Mouse (Mus musculus): ENCODE measurements around the gene Hoxd4. TPM values are rescaled to one million over a fixed set of nuclear protein-coding genes. Genes with fewer than 3 reads are reported as not detected.

Gene Hoxd4
- polyA plus RNA-seq, 1 experiment from 2014 or later, result 0.29 TPM

DNA sequence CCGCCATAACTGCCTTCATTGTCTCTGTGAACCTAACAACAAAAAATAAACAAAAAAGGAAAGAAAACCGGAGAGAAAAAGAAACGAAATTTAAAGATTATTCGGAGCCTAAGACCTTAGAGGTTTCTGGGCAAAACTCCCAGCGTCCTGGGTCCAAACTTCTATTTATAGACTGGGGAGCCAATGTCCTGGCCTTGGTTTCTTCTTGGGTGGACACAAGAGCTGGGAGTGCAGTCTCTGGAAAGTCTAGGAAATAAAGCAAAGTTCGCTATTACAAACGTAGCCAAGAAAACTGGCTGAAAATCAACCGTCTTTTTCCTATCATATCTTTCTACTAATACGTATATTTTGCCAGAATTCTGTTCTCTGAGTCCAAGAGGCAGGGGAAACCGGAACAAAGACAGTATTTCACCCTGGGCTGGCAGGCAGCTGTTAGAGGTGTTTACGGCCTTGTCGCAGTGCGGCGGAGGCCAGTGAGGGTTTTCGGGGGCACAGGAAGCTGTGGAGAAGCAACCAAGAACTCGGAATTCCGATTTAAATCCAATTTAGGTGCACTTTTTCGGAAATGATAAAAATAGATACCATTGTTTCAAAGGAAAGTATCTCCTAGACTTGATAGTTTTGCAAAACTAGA lies 2.5 kb downstream of the Hoxd4 start:
- Histone ChIP-seq H3K4me3 (peak overlapping the region; percentile 4; the same call in 1 of the 2 replicates), H3K9ac (no peak overlapping the region), H3K36me3 (no peaks in the 10 kb centered on the region), H3K4me1 (peaks cover 25% of the 10 kb centered on the region), H3K27me3 (peaks cover 97% of the 10 kb centered on the region), H3K9me3 (no peaks in the 10 kb centered on the region), H3K4me2 (peak overlapping the region; percentile 19), H3K27ac (peak overlapping the region; percentile 38; the same call in 1 of the 2 replicates)
- no peak for ATAC-seq (ENCODE audit: insufficient number of reproducible peaks, low FRiP score, low TSS enrichment, low read depth)
- WGBS, result 11% methylated on average over 18 of the region's 18 CpGs

DNA sequence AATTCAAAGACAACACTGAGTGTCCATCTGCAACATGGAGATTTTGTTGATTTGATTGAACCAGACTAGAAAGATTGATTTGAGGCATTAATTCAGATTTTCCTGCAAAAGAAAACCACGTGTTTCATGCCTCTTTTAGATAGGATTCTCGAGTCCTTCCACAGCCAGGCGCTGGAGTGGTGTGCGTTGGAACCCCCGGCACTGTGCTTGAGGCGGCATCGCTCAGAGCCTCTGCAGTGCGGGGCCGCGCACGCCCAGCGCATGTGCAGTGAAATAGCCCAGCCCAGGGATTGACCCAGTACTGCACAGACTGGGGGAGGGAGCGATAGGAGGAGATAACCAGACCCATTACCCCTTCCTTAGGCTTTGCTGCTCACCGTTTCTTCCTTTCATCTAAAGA lies 3.2 kb downstream of the Hoxd4 start:
- no peaks in the 10 kb centered on the region for H3K9me3 ChIP-seq
- H3K9ac ChIP-seq, result no peak overlapping the region
- 7% methylated on average over 14 of the region's 14 CpGs for WGBS
- peak overlapping the region; percentile 19; the same call in 1 of the 2 replicates for H3K4me2 ChIP-seq
- peaks cover 97% of the 10 kb centered on the region for H3K27me3 ChIP-seq
- no peaks in the 10 kb centered on the region for H3K36me3 ChIP-seq
- H3K4me3 ChIP-seq, result 0 out of 2 replicates have a peak overlapping the region, but pooled peaks have one; percentile 4
- ATAC-seq (ENCODE audit: insufficient number of reproducible peaks, low FRiP score, low TSS enrichment, low read depth), result no peak
- peaks cover 25% of the 10 kb centered on the region for H3K4me1 ChIP-seq
- H3K27ac ChIP-seq, result no peak overlapping the region

DNA sequence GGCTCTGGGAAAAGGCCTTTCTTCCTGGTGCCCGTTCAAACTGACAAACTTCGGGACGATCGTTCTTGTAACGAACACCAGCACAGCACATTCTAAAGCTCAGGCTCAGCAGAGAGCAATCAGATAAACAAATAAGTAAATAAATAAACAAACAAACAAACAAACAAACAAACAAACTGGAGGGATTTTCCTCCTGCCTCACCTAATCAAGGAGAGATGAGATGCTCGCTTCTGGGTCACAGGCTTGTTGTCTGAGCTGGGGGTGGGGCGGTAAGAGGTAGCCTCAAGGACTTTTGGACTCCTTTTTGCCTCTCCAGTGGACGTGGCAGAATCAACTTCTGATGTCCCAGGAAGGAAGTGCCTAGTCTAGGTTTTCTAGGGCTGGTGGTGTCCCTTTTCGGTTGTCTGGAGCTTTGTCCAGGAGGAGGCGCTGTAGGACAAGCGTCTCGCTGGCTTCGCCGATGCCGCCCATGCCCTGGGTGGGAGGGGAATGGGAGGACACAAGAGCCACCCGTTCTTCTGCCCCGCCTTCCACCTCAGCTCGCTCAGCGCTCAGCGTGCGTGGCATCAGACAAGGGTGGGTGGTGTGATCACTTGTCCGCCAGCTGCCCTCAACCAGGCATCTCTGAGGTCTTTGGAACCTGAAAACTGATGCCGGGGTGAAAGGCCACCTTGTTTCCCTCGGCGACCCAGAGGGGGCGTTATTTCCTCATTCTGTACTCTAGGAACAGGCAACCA lies 3.9 kb downstream of the Hoxd4 start:
- Histone ChIP-seq H3K4me2 (peak overlapping the region; percentile 49), H3K36me3 (no peaks in the 10 kb centered on the region), H3K9me3 (no peaks in the 10 kb centered on the region), H3K9ac (no peak overlapping the region), H3K27me3 (peaks cover 97% of the 10 kb centered on the region), H3K4me1 (peaks cover 25% of the 10 kb centered on the region), H3K27ac (no peak overlapping the region), H3K4me3 (peak overlapping the region; percentile 29)
- 5% methylated on average over 26 of the region's 26 CpGs for WGBS
- ATAC-seq (ENCODE audit: insufficient number of reproducible peaks, low FRiP score, low TSS enrichment, low read depth), result peak; percentile 76

DNA sequence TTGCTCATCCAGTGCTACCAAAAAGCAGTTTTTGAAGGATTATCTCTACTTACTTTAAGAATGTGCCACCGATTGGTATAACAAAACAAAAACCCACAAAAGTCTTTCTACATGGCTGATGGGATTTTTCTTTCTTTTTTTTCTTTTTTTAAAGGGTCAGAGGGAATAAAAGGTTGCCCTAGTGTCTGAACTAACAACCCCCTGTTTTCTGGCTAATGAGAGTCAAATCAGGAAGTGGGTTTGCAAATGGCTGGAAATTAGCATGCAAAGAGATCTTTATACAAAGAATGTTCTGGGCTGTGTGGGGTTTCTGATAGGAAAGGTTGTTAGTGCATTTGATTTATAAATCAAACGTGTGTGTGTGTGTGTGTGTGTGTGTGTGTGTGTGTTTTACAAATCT lies 8.7 kb downstream of the Hoxd4 start:
- Histone ChIP-seq H3K27me3 (peaks cover 99% of the 10 kb centered on the region), H3K27ac (no peak overlapping the region), H3K9me3 (no peaks in the 10 kb centered on the region), H3K4me3 (no peak overlapping the region), H3K4me1 (peaks cover 12% of the 10 kb centered on the region; the same call in 1 of the 2 replicates), H3K9ac (no peak overlapping the region), H3K4me2 (no peak overlapping the region), H3K36me3 (no peaks in the 10 kb centered on the region)
- no peak for ATAC-seq (ENCODE audit: insufficient number of reproducible peaks, low FRiP score, low TSS enrichment, low read depth)
- 35% methylated on average over 2 of the region's 2 CpGs for WGBS

DNA sequence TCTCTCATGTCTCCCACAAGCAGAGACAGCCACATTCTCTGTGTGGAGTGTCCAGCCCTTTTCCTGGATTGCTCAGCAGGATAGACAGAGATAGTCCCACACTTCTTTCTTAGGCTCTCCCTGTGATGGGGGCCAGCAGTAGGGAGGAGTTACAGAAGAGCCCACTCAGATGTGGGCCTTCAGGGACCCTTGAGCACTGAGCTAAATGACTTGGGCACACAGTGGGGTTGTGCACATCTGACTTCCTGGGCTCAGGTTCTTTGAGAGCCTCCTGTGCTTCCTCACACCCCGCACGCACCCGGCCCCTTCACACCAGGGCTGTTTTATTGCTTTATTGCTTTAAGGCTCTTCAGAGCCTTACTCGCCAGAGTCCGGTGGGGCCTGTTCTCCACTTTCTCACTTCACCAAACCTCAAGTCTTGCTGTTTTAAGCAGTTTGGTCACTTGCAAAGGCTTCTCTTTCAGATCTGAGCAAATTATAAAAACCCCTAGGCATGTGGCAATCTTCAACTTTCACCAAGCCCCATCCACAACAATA lies 9.3 kb downstream of the Hoxd4 start:
- WGBS, result 19% methylated on average over 5 of the region's 5 CpGs
- peaks cover 99% of the 10 kb centered on the region for H3K27me3 ChIP-seq

DNA sequence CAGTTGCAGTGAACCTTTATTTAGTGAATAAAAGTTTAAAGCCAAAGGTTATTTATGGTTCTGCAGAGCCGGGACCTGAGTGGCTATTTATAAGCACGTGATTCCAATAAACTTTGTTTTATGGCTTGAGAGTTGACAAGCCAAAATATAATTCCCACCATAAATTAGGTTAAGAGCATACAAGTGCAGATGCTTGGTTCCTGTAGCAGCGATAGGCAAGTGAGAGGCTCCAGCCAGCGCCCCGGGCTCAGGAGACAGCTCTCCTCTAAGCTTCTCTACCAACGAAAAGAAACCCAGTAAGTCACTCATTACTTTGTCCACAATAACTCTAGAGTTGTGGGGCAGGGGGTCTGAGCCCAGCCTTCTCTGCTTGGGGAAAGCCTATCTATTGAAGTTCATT lies 10.2 kb downstream of the Hoxd4 start:
- H3K4me2 ChIP-seq, result no peak overlapping the region
- H3K36me3 ChIP-seq, result no peaks in the 10 kb centered on the region
- ATAC-seq (ENCODE audit: insufficient number of reproducible peaks, low FRiP score, low TSS enrichment, low read depth), result no peak
- H3K4me1 ChIP-seq, result peaks cover 4% of the 10 kb centered on the region; the same call in 1 of the 2 replicates
- H3K27me3 ChIP-seq, result peaks cover 99% of the 10 kb centered on the region
- H3K9ac ChIP-seq, result no peak overlapping the region
- no peak overlapping the region for H3K27ac ChIP-seq
- H3K9me3 ChIP-seq, result no peaks in the 10 kb centered on the region
- no peak overlapping the region for H3K4me3 ChIP-seq
- WGBS, result 5% methylated on average over 6 of the region's 6 CpGs

More for the DNA sequence above, 9.3 kb downstream of the Hoxd4 start:
- no peak overlapping the region for H3K27ac ChIP-seq
- no peak overlapping the region for H3K9ac ChIP-seq
- ATAC-seq (ENCODE audit: insufficient number of reproducible peaks, low FRiP score, low TSS enrichment, low read depth), result no peak
- no peaks in the 10 kb centered on the region for H3K36me3 ChIP-seq
- peaks cover 6% of the 10 kb centered on the region; the same call in 1 of the 2 replicates for H3K4me1 ChIP-seq
- H3K9me3 ChIP-seq, result no peaks in the 10 kb centered on the region
- no peak overlapping the region for H3K4me3 ChIP-seq
- H3K4me2 ChIP-seq, result no peak overlapping the region

DNA sequence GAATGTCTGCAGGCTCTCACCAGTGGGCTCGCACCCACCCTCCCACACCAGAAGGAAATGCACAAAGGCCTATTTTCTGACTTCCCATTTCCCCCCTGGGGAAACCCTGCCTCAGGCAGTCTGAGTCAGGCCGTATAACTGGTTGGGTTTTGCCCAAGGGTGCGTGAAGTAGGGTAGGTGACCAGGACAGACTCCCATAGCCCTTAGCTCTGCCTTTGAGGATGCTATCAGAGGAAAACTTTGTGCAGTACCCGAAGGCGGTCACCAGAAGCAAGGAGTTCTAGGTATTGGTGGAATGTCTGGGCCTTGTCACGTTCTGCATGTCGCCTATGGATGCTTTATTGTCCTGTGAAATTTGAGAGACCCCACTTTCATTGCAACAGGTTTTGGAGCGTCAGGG lies 11.2 kb downstream of the Hoxd4 start:
- H3K4me2 ChIP-seq, result no peak overlapping the region
- H3K9ac ChIP-seq, result no peak overlapping the region
- no peak for ATAC-seq (ENCODE audit: insufficient number of reproducible peaks, low FRiP score, low TSS enrichment, low read depth)
- no peaks in the 10 kb centered on the region for H3K9me3 ChIP-seq
- H3K4me3 ChIP-seq, result no peak overlapping the region
- no peaks in the 10 kb centered on the region for H3K36me3 ChIP-seq
- WGBS, result 34% methylated on average over 8 of the region's 8 CpGs
- H3K27me3 ChIP-seq, result peaks cover 99% of the 10 kb centered on the region
- H3K4me1 ChIP-seq, result peaks cover 13% of the 10 kb centered on the region
- H3K27ac ChIP-seq, result no peak overlapping the region

DNA sequence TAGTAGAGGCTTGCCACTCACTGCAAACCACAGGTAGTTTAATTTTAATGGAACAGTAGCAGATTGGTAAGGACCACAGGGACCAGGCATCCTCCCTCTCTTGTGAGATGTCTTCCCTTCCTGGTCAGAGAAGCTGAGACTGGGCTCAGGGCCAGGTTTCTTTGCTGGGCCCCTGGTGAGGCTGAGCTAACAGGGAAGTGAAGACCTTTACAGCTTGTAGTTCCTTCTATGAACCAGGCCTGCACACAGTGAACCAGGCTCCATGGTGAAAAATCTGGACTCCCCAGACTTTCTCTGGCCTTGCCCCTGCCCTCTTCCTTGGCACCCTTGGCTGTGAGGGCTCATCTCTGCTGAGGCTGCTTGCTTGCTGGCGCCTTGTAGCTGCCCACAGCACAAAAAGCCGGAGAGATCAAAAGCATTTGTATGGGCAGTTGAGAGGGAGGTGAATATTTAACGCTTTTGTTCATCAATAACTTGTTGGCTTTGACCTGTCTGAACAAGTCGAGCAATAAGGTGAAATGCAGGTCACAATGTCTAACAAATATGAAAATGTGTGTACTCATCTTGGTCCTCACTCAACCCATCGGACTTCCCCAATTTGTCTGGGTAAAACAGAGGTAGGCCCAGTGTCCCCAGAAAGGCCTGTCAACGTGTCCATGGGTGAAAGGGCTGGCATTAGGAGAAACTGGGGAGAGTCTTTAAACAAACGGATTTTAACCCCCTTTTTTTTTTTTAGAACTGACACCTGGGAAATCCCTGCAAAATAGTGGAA lies 12.7 kb downstream of the Hoxd4 start:
- peaks cover 100% of the 10 kb centered on the region for H3K27me3 ChIP-seq
- H3K9me3 ChIP-seq, result no peaks in the 10 kb centered on the region
- H3K36me3 ChIP-seq, result no peaks in the 10 kb centered on the region
- H3K4me1 ChIP-seq, result peaks cover 15% of the 10 kb centered on the region
- no peak for ATAC-seq (ENCODE audit: insufficient number of reproducible peaks, low FRiP score, low TSS enrichment, low read depth)
- no peak overlapping the region for H3K27ac ChIP-seq
- no peak overlapping the region for H3K9ac ChIP-seq
- no peak overlapping the region for H3K4me2 ChIP-seq
- no peak overlapping the region for H3K4me3 ChIP-seq
- WGBS, result 47% methylated on average over 7 of the region's 7 CpGs

DNA sequence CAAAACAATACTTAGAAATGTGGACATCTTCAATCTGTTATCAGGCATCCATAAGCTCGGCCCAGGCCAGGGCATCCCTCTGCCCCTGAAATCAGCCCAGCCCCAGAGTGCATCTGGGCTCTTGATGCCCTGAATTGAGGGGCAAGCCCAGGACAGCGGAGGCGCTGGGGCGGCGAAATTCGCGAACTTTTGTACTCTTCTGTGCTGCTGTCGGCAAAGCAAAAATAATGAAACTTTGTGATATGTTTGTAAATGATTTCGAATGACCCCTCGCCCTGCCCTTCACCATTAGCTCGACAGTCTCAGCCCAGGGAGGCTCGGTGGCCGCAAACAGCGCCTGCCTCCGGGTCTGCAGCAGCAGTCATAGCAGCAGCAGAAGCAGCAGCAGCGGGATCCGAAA lies 13.4 kb downstream of the Hoxd4 start:
- Histone ChIP-seq H3K4me2 (no peak overlapping the region), H3K9me3 (no peaks in the 10 kb centered on the region), H3K4me3 (no peak overlapping the region), H3K4me1 (peaks cover 15% of the 10 kb centered on the region), H3K27ac (no peak overlapping the region), H3K9ac (no peak overlapping the region), H3K36me3 (no peaks in the 10 kb centered on the region), H3K27me3 (peaks cover 95% of the 10 kb centered on the region)
- WGBS, result 32% methylated on average over 17 of the region's 17 CpGs
- ATAC-seq (ENCODE audit: insufficient number of reproducible peaks, low FRiP score, low TSS enrichment, low read depth), result no peak

DNA sequence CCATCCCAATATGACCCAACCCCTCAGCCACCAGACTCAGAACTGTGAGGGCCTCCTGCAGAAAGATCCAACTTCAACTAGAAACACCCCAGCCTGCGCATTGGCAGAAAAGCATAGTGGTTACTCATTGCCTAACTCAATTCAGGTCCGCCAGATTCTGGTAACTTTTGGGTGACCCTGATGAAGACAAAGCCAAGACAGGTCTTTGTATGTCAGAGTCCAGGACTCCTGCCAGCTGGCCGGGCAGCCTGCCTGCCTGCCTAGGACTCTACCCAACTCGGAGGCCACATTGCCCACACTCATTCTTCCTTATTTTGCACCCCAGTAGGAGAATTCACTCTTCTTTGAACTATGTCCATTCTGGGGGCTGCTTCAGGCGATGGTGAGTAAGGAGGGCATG lies 14.8 kb downstream of the Hoxd4 start, which contains the start of gene Gm28230:
Gm28230 (plus strand) TSS at position 178 of the 400 bp plus-strand sequence.
- Histone ChIP-seq H3K9ac (no peak within 1 kb of the TSS), H3K9me3 (no peaks in the 10 kb centered on the region), H3K4me1 (peaks cover 15% of the 10 kb centered on the region), H3K4me3 (peak within 1 kb of the TSS; percentile 33), H3K27ac (no peak within 1 kb of the TSS), H3K4me2 (peak within 1 kb of the TSS; percentile 43), H3K27me3 (peaks cover 95% of the 10 kb centered on the region), H3K36me3 (no peaks in the 10 kb centered on the region)
- no peak for ATAC-seq (ENCODE audit: insufficient number of reproducible peaks, low FRiP score, low TSS enrichment, low read depth)
- 41% methylated on average over 5 of the region's 5 CpGs for WGBS

DNA sequence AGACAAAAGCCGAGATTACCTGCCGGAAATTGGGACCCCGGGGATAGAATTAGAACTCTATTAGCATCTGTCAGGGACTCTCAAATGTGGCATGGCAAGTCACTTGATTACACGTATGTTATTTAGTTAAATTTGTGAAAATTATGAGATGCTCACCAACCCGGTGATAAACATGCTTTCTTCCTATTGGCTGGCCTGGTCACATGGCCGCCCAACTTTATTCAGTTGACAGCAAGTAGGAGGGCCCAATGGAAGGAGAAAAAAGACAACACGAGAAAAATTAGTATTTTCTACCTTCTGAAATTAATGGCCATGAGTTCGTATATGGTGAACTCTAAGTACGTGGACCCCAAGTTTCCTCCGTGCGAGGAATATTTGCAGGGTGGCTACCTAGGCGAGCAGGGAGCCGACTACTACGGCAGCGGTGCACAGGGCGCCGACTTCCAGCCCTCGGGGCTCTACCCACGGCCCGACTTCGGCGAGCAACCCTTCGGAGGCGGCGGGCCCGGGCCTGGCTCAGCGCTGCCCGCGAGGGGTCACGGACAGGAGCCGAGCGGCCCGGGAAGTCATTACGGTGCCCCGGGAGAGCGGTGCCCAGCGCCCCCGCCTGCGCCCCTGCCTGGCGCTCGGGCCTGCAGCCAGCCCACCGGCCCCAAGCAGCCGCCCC lies 15.4 kb downstream of the Hoxd4 start:
- H3K36me3 ChIP-seq, result no peaks in the 10 kb centered on the region
- H3K9ac ChIP-seq, result no peak overlapping the region
- no peak for ATAC-seq (ENCODE audit: insufficient number of reproducible peaks, low FRiP score, low TSS enrichment, low read depth)
- H3K4me1 ChIP-seq, result peaks cover 15% of the 10 kb centered on the region
- H3K4me3 ChIP-seq, result peak overlapping the region; percentile 33
- WGBS, result 8% methylated on average over 39 of the region's 43 CpGs
- H3K27me3 ChIP-seq, result peaks cover 95% of the 10 kb centered on the region
- no peaks in the 10 kb centered on the region for H3K9me3 ChIP-seq
- peak overlapping the region; percentile 43 for H3K4me2 ChIP-seq
- no peak overlapping the region for H3K27ac ChIP-seq

Measured in limb, embryonic 15.5 days (tissue).